Mouse (Mus musculus) forebrain, embryonic 16.5 days (tissue): ENCODE measurements around the gene Vmn1r19. TPM values are rescaled to one million over a fixed set of nuclear protein-coding genes. Genes with fewer than 3 reads are reported as not detected.
"Not testable (repeated sequence)": the region's sequence is repeated elsewhere in the genome, so short reads cannot be mapped to it uniquely, and the experiment has no call there.

Source experiments
- ATAC-seq: fragments of 200-750 bp; cut with Nextera tagmentation; 2 replicates; pipeline ENCODE4 v1.8.0; 2017; ENCODE audit warnings: mild to moderate bottlenecking, moderate library complexity
- H3K27ac ChIP-seq: fragments of 300-500 bp; sonication (generic); 2 replicates; pipeline ENCODE4 v1.5.1; 2014; ENCODE audit warnings: low read length, control low read depth
- H3K27me3 ChIP-seq: fragments of 300-500 bp; sonication (generic); replicated peaks from 2 replicates; pipeline ENCODE4 v1.6.1; 2014; ENCODE audit warnings: low read length; ENCODE audit not compliant: control insufficient read depth, insufficient read depth
- H3K36me3 ChIP-seq: fragments of 300-500 bp; sonication (generic); 2 replicates; pipeline ENCODE4 v1.6.1; 2014; ENCODE audit not compliant: control insufficient read depth, insufficient read depth
- H3K4me1 ChIP-seq: fragments of 300-500 bp; sonication (generic); replicated peaks from 2 replicates; pipeline ENCODE4 v1.6.1; 2014; ENCODE audit warnings: low read length; ENCODE audit not compliant: control insufficient read depth, insufficient read depth
- H3K4me2 ChIP-seq: fragments of 300-500 bp; sonication (generic); 2 replicates; pipeline ENCODE4 v1.6.1; 2014; ENCODE audit warnings: mild to moderate bottlenecking, low read length, control low read depth
- H3K4me3 ChIP-seq: fragments of 300-500 bp; sonication (generic); replicated peaks from 2 replicates; pipeline ENCODE4 v1.5.1; 2014; ENCODE audit warnings: mild to moderate bottlenecking, low read length, control low read depth
- H3K9ac ChIP-seq: fragments of 300-500 bp; sonication (generic); replicated peaks from 2 replicates; pipeline ENCODE4 v1.6.1; 2014; ENCODE audit warnings: low read depth, low read length, control low read depth
- H3K9me3 ChIP-seq: fragments of 300-500 bp; sonication (generic); 2 replicates; pipeline ENCODE4 v1.6.1; 2016; ENCODE audit warnings: low read length; ENCODE audit not compliant: control insufficient read depth
- WGBS: fragments of 180-500 bp; shearing (Covaris S2); extraction: QIAGEN DNeasy Blood & Tissue Kit; methylation state at CpG from one replicate; pipeline ENCODE4 v1.1.7; 2014; 5-methylcytosine and 5-hydroxymethylcytosine counted together
- polyA plus RNA-seq: library from polyadenylated mRNA; unstranded; fragments of >200 nt; fragmentation: Nextera tagmentation; extraction: Ambion mirVana; gene quantifications from 2 replicates; pipeline ENCODE4 v1.2.1, GENCODE M21; 2015

The Vmn1r19 gene
- polyA plus RNA-seq: not detected in 2 replicates

DNA sequence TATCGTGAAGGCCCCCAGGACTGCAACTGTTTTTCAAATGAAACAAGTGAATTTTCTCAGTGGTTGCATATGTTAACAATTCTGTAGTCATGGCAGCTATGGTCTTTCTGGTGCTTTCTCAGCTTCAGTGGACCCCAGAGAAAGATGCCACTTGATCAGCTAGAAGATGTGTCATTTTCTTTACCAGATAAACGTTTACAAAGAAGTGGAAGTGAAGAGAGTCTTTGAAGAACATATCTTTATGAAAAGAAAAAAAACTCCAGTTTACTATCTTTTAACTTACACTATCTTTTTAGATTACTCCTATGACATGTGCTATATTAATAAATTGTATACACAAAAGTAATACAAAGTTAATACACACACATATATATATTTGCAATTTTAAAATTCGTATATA lies at the start of gene Vmn1r19:
Gene Vmn1r19 (plus strand): TSS at position 301 of the 400 bp plus-strand sequence.
- not testable (repeated sequence) for H3K27me3 ChIP-seq, H3K4me2 ChIP-seq, H3K9me3 ChIP-seq, H3K4me3 ChIP-seq, H3K36me3 ChIP-seq, H3K4me1 ChIP-seq, ATAC-seq, H3K27ac ChIP-seq, H3K9ac ChIP-seq
- WGBS: 72% methylated on average over 3 of the region's 3 CpGs

DNA sequence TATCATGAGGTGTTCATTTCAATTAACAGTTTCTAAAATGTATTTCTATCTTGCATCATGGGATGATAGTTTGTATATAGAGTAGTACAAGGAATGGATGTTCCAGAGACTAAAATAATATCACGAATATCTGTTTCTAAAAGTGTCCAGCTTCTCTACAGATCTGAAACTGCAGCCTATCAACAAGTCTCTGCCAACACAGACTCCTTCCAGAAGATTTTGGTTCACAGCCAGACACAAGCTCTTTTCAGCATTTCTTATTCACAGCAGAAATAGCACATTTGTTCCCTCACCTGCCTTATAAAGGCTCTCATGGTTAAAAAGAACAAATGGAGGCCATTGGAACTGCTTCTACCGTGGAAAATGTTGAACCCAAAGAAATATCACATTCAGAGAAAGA lies 46.7 kb upstream of the Vmn1r19 start:
- Histone ChIP-seq H3K4me2 (no peak overlapping the region), H3K9me3 (no peaks in the 10 kb centered on the region), H3K36me3 (no peaks in the 10 kb centered on the region), H3K27ac (no peak overlapping the region), H3K4me1 (no peaks in the 10 kb centered on the region), H3K27me3 (no peaks in the 10 kb centered on the region), H3K4me3 (no peak overlapping the region), H3K9ac (no peak overlapping the region)
- WGBS: 62% methylated on average over 2 of the region's 2 CpGs
- ATAC-seq: no peak

DNA sequence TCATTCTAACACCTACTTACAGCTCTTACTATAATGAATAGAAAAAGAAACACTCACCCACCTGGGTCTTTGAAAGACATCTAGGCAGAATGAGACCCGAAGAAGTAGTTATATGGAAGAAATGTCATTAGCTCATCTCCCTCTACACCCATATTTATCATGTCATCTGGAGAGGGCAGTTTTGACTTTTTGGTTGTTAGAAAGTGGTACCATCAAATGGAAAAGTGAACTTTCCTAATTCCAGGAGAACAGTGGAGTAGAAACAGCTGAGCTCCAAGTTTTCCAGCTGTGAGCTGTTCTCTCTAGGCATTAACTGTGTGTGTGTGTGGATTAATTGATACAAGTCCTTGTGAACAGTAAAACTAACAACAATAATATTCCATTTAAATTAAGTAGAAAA lies 40.0 kb upstream of the Vmn1r19 start, which contains the start of gene Vmn1r17:
Gene Vmn1r17 (minus strand): TSS at position 101 of the 400 bp plus-strand sequence.
- Histone ChIP-seq H3K36me3 (no peaks in the 10 kb centered on the region), H3K27me3 (no peaks in the 10 kb centered on the region), H3K9me3 (no peaks in the 10 kb centered on the region), H3K4me2 (no peak within 1 kb of the TSS), H3K9ac (no peak within 1 kb of the TSS), H3K27ac (no peak within 1 kb of the TSS), H3K4me3 (no peak within 1 kb of the TSS), H3K4me1 (no peaks in the 10 kb centered on the region)
- ATAC-seq: no peak
- WGBS: 94% methylated on average over 1 of the region's 1 CpGs

DNA sequence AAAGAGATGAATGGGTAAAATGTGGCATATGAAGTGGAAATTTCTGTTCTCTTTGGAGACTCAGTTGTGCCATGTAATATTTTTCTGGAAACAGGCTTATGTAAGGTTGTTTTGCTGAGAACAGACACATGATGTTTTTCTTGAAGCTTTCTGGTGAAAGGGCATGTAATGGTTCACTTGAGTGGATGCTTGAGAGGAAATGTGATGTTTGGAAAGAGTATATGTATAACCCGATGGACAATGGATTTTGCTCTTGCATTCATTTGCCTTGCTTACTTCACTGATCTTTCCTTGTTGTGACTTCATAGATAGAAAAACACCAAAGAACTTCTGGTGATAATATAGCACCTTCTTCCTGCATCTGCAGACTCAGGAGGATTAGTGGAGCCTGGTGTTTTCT lies 37.7 kb upstream of the Vmn1r19 start:
- 86% methylated on average over 1 of the region's 1 CpGs for WGBS
- not testable (repeated sequence) for H3K27ac ChIP-seq, ATAC-seq, H3K9me3 ChIP-seq, H3K4me2 ChIP-seq, H3K9ac ChIP-seq, H3K27me3 ChIP-seq, H3K36me3 ChIP-seq, H3K4me1 ChIP-seq, H3K4me3 ChIP-seq

DNA sequence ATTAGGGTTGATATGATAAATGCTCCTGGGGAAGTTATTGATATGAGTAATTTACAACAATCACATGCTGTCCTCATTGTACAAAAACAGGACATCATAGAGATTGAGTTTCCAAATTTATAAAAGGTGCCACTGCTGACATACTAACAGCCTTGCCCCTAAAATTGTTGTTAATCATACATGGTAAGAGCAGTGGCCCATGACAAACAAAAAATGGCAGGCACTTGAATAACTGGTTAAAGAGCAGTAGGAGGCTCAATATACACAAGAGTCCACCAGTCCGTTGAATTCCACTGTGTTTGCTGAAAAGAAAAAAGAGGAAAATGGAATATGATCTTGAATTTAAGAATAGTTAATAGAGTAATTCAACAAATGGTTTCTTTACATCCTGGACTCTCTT lies 36.1 kb upstream of the Vmn1r19 start:
- H3K27me3 ChIP-seq: no peaks in the 10 kb centered on the region
- H3K9ac ChIP-seq: no peak overlapping the region

DNA sequence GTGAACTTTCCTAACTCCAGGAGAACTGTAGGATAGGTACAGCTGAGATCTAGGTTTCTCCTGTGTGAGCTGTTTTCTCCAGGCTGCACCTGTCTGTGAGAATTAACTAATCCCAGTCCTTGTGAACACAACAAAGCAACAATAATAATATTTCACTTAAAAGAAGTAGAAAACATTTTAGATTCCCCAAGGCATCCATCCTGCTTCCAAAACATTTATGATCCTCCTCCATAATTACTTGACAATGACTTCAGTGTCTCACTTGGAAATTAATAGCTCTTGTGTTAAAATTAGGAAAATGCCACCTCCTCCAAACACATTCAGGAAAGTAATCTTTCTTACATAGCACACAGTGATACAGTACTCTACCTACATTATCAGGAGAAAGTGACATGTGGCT lies 7.9 kb upstream of the Vmn1r19 start, which contains the start of gene Vmn1r18:
Gene Vmn1r18 (minus strand): TSS at position 101 of the 400 bp plus-strand sequence.
- ATAC-seq: no peak
- no peak within 1 kb of the TSS for H3K9ac ChIP-seq
- H3K27me3 ChIP-seq: no peaks in the 10 kb centered on the region
- no peak within 1 kb of the TSS for H3K27ac ChIP-seq
- no peaks in the 10 kb centered on the region for H3K36me3 ChIP-seq
- no peaks in the 10 kb centered on the region for H3K4me1 ChIP-seq
- no peak within 1 kb of the TSS for H3K4me2 ChIP-seq
- no peaks in the 10 kb centered on the region for H3K9me3 ChIP-seq
- H3K4me3 ChIP-seq: no peak within 1 kb of the TSS

More for the DNA sequence above, 36.1 kb upstream of the Vmn1r19 start:
- 83% methylated on average over 1 of the region's 1 CpGs for WGBS
- Histone ChIP-seq H3K4me1 (no peaks in the 10 kb centered on the region), H3K4me3 (no peak overlapping the region), H3K36me3 (no peaks in the 10 kb centered on the region), H3K27ac (no peak overlapping the region), H3K4me2 (no peak overlapping the region), H3K9me3 (no peaks in the 10 kb centered on the region)
- ATAC-seq: no peak

DNA sequence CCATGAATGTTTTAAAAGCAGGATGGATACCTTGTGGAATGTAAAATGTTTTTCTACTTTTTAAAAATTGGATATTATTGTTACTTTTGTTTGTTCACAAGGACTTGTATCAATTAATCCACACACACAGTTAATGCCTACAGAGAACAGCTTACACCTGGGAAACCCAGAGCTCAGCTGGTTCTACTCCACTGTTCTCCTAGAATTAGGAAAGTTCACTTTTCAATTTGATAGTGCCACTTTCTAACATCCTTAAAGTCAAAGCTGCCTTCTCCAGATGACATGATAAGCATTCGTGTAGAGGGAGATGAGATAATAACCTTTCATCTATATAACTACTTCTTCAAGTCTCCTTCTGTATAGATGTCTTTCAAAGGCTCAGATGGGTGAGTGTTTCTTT lies 25.1 kb downstream of the Vmn1r19 start, which contains the start of gene Vmn1r20:
Gene Vmn1r20 (plus strand): TSS at position 301 of the 400 bp plus-strand sequence.
- WGBS: 83% methylated on average over 1 of the region's 1 CpGs

DNA sequence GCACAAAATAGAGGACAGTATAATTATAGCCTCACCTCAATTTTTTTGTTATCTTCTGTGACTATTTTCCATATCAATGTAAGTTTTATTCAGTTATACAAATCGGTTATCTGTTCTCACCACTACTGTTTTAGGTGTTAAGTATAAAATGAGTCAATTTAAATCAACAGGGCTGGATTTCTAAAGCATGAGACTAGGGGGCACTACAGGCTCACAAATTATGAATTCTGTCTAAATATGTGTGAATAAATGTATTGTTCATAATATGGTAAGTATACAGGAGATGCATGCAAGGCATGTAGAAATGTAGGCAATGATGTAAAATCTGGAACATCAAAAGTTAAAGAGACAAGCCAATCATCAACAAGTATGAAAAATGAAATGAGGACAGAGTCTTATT lies 27.6 kb downstream of the Vmn1r19 start:
- Histone ChIP-seq H3K4me2 (no peak overlapping the region), H3K4me1 (no peaks in the 10 kb centered on the region), H3K9ac (no peak overlapping the region), H3K27me3 (no peaks in the 10 kb centered on the region), H3K9me3 (no peaks in the 10 kb centered on the region), H3K36me3 (no peaks in the 10 kb centered on the region), H3K4me3 (no peak overlapping the region), H3K27ac (no peak overlapping the region)
- 84% methylated on average over 1 of the region's 1 CpGs for WGBS
- ATAC-seq: no peak

More for the DNA sequence above, 25.1 kb downstream of the Vmn1r19 start, which contains the start of gene Vmn1r20:
- Histone ChIP-seq H3K27ac (no peak within 1 kb of the TSS), H3K4me2 (no peak within 1 kb of the TSS), H3K4me1 (no peaks in the 10 kb centered on the region), H3K27me3 (no peaks in the 10 kb centered on the region), H3K4me3 (no peak within 1 kb of the TSS), H3K36me3 (no peaks in the 10 kb centered on the region), H3K9ac (no peak within 1 kb of the TSS), H3K9me3 (no peaks in the 10 kb centered on the region)
- no peak for ATAC-seq
